Mouse (Mus musculus) ES-Bruce4 (cell line): Measurements from ENCODE around the gene Fbxw10.

ENCODE experiments used
- CTCF ChIP-seq: IDR thresholded peaks from one replicate; pipeline ENCODE4 v1.8.1; 2011; ENCODE audit warnings: low read depth, low read length
- EP300 ChIP-seq: IDR thresholded peaks from 2 replicates; pipeline ENCODE4 v1.6.1; 2011; ENCODE audit warnings: low read depth, low read length; ENCODE audit not compliant: insufficient read depth
- POLR2A ChIP-seq: IDR thresholded peaks from one replicate; pipeline ENCODE4 v1.8.1; 2011; ENCODE audit warnings: low read length; ENCODE audit not compliant: insufficient read depth

DNA sequence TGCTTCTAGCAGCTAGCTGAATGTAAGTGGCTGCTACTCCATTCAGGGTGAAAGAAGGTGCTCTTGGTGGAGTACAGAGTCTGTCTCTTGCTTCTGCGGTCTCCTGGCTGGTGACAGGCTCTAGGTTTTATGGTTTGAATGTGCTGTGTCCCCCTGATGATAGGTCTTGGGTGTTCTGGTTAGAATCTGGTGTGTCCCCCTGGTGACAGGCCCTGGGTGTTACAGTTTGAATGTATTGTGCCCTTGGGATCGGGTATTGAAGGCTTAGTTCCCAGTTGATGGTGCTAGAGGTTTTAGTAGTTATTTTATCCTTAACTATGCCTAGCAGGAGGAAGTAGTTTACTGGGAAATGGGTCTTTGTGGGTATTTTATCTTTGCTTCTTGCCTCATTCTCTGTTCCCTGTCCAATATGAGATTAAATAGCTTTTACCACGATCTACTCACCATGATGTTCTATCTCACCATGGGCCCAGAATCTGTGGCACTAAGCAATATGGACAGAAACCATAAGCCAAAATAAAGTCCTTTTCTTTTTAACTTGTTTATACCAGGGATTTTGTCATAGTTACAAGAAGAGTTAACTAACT, 62.9 kb downstream of the Fbxw10 start:
- no peak for TF ChIP-seq EP300
- no peak for TF ChIP-seq CTCF
- TF ChIP-seq POLR2A, result no peak
